Mouse (Mus musculus): ENCODE data around the gene Mylpf.
"Not testable (repeated sequence)": the region's sequence is repeated elsewhere in the genome, so short reads cannot be mapped to it uniquely, and the experiment has no call there.

The Mylpf gene

GRCm38 (mm10) chr7:127208553-127209438 is at the start of gene Mylpf:
Mylpf (plus strand) TSS chr7:127208890.
- peak; percentile 98 for DNase-seq (ENCODE audit: low spot score)

- DNase-seq (ENCODE audit: low spot score): no peak
Measured at GRCm38 (mm10) chr7:127162546-127162945, 46.1 kb upstream of the Mylpf start.

- DNase-seq (ENCODE audit: low spot score): no peak
Measured at GRCm38 (mm10) chr7:127164002-127164401, 44.7 kb upstream of the Mylpf start.

GRCm38 (mm10) chr7:127165607-127166493 is 42.8 kb upstream of the Mylpf start:
- DNase-seq (ENCODE audit: low spot score): no peak

GRCm38 (mm10) chr7:127166501-127166900 is 42.2 kb upstream of the Mylpf start:
- DNase-seq (ENCODE audit: low spot score): no peak

DNA sequence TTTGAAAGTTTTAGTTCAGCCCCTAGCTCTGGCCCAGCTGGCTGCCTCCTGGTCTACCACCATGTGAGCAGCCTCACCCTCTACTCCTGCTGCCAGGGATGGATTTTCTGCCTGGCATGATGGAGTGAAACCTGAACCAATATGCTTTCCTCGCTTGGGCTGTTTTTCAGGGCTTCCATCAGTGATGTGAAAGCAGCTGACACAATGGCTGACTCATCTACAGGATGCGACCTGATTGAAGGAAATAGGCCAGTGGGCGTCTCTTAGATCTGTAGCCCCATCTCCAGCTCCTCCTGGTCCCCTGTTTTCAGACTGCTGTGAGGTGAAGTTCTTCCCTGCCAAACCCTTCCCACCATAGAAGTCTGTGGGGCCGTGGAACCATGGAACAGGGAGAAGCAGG is 31.8 kb upstream of the Mylpf start:
- no peak for DNase-seq (ENCODE audit: low spot score)

DNA sequence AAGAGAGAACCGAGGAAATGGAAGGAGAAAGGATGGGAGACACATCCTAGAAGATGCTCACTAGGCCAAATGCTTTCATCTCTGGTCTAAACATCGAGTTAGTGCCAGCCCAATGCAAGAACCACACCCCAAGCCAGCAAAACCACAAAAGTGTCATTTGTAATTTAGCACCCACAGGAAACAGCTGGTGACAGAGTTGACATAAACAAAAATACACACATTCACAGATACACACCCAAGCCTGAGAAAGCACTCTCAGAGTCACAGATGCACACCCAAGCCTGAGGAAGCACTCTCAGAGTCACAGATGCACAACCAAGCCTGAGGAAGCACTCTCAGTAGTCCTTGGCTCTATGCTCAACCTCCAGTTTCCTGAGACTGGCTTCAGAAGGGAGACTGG is 27.9 kb upstream of the Mylpf start:
- no peak for DNase-seq (ENCODE audit: low spot score)

- not testable (repeated sequence) for DNase-seq (ENCODE audit: low spot score)
Measured at GRCm38 (mm10) chr7:127181724-127182123, 27.0 kb upstream of the Mylpf start.

DNA sequence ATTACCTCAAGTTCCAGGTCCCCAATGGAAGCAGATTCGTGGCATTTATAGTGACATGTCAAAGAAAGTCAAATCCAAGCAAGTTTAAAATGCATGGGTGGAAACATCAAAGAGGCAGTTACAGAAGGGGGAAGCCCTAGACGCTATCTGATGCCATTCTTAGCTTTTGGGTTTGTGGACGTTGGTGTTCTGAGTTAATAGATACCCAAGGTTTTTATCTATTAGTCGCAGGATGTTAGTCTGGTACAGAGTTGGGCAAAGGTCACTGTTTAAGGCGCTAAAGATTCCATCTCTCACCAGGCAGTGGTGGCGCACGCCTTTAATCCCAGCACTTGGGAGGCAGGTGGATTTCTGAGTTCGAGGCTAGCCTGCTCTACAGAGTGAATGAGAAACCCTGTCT is 25.3 kb upstream of the Mylpf start:
- DNase-seq (ENCODE audit: low spot score): peak; percentile 76

DNA sequence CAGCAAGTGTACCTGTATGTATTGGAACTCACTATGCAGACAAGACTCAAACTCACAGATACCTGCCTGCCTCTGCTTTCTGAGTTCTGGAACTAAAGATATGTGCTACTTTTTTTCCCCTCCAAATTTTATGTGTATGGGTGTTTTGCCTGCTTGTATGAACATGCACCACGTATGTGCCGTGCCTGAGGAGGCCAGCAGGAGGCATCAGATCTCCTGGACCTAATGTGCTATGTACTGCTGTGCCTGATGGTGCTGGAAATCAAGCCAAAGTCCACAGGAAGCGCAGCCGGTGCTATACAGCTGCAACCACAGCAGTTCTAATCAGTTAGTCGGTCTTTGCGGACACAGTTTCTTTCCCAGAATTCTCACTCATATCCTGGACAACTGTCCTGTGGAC is 24.9 kb upstream of the Mylpf start:
- peak; percentile 85 for DNase-seq (ENCODE audit: low spot score)

DNA sequence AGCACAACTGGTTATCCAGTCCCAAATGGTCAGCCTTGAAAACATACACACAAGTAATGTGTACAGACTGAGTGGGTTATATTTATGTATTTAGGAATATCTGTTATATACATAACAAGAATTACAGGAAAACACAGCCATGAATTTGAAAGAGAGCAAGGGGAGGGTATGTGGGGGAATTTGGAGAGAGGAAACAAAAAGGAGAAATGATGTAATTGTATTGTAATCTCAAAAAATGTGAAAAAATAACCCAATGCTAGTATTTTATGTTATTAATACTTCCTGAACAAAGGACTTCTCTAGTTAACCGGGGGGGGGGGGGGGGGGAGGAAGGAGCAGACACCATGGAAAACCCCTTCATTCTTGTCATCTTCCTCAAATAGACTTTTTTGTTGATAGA is 24.0 kb upstream of the Mylpf start:
- no peak for DNase-seq (ENCODE audit: low spot score)

GRCm38 (mm10) chr7:127185601-127186000 is 23.1 kb upstream of the Mylpf start:
- peak; percentile 50 for DNase-seq (ENCODE audit: low spot score)

GRCm38 (mm10) chr7:127187351-127187750 is 21.3 kb upstream of the Mylpf start:
- no peak for DNase-seq (ENCODE audit: low spot score)

DNA sequence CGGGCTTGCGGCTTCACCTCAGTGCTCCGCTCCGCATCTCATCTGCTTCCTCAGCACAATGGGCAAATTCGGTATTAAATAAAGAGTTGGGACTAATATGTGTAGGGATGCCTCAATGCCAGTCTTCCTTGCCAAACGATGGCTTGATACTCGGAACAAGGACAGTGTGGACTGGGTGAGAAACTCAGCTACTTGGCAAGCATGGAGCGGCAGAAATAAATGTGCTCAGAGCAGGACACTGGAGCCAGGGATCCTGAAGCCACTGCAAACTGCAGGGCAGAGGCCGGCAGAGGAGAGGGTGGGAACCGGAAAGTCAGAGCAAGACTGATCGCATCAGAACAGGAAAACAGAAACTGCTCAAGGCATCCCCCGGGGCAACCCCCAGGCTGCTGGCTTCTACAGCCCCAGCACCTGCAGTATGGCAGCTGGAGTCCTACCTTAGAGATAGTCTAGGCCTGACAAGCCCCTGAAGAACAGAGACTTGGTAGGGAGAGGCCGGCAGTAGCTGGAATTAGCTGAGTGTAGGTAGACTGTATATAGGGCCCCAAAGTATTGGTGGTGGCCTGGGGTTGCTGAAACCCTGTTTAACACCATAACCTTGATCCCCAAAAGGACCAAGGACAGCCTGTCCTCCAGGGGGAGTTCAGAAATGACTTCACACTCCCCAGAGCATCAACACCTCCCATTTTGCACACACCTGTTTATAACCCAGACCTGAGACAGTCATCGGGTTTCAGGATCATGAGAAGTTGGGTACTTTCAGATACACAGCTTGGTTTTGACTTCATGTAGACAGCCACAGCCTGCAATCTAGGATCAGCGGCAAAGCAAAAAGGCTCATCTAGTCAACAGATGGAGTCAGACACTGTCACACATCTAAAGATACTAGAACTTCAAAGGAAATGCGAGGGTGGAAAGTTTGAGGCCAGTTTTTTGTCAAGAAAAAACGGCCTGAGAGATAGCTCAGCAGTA is 20.1 kb upstream of the Mylpf start:
- DNase-seq (ENCODE audit: low spot score): no peak

- DNase-seq (ENCODE audit: low spot score): no peak
Measured at GRCm38 (mm10) chr7:127190672-127191071, 18.0 kb upstream of the Mylpf start.

DNA sequence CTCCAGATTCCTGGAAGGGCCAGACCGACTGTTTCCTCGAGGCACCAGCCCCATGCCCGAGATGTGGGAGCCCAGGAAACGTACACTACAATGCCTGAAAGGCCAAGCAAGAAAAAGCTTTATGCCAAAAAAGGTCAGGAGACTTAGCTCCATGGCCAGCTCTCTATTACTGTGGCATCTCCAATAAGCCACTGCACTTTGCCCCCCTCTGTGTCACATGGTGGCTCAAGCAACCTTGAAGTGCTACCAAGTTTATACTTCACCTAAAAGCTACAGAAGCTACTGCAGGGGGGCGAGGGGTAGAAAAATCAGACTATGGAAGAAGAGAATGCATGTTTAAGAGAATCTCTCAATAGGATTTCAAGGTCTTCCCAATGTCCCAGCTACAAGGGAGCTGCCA is 15.7 kb upstream of the Mylpf start:
- peak; percentile 55 for DNase-seq (ENCODE audit: low spot score)

DNA sequence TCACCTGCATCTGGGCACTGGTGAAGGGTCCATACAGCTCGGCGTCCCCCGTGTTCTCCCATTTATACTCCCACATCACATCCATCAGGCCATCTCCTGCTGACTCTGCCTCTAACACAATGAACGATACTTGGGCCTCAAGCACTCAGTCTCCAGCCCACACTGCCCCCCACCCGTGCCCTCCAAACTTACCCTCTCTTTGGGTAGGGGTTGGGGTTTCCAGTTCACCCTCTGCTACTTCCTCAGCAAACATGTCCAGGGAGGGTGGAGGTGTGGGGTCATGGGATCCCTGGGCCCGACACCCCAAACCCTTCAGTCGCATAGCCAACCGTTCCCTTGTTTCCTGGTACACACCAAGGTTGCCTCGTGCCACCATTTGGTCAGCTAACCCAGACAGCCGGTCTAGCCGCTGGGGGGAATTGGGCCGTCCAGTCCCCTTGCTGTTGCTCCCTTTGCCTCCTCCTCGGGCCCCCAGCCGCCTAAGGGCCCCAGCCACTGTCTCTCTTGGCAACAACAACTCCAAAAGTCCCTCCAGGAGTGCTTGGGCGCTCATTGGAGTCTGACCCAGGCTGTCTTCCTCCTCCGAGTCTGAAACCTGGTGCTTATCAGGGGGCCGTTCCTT is 14.6 kb upstream of the Mylpf start:
- DNase-seq (ENCODE audit: low spot score): no peak

GRCm38 (mm10) chr7:127194633-127195029 is 14.1 kb upstream of the Mylpf start:
- DNase-seq (ENCODE audit: low spot score): no peak

DNA sequence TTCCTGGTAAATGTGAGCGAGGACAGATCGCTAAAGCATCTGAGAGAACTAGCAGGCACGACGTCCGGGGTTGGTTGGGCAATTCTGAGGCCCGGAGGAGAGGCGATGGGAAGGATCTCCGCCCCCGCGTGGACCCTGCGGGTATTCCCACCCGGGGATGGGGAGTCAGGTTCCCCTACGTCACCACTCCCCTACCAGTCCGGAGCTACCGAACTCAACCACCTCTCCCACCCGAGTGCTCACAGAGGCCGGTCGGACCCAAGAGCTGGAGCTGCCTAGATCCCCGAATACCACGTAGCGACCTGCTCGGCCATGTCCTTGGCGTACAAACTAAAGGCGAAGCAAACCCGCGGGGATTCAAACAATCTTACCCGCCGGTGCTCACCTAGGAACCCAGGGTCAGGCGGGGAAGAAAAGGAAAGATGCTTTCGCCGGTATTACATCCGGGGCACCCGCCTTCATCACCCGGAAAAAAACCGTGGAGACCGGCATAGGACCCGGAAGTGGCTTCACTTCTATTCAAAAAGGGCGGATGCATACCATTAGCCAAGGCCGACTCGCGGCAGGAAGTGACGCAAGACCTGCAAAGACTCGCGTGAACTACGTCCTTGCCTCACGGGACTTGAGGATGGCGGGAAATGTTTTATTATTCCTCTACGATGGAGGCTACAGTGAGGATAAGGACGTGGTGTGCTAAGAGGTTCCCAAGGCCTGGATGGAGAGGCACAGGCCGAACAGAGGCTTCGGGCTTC is 13.0 kb upstream of the Mylpf start, which contains the start of gene Cd2bp2:
TSS of gene Cd2bp2 (minus strand) at position 507 of the 752 bp plus-strand sequence.
- DNase-seq (ENCODE audit: low spot score): peak; percentile 97

GRCm38 (mm10) chr7:127196484-127196883 is 12.2 kb upstream of the Mylpf start:
- no peak for DNase-seq (ENCODE audit: low spot score)

All from yolk sac, embryonic 10.5 days (tissue).